In the genomic region with DNA sequence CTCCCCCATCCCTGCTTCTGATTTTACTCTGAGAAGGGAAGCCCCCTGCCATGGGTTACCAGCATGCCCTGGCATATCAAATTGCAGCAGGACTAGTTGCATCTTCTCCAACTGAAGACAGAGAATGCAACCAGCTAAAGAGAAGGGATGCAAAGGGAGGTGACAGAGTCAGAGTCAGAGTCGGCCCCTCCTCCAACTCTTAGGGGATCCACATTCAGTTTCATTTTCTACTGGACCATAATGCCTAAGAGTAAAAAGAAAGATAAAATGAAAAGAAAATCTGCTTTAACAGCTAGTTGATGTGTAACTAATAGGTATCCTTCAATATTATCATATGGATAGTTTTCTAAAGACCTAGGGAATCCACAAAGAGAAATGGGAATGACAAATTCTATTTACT, we compare ENCODE assay signal across 22 mouse cellular contexts.
DNase-seq lines count a peak whose midpoint lies in the region; ATAC-seq and TF ChIP-seq lines count a peak whose summit lies in the region.
"Had no signal": no experiment of that assay in that cellular context is flagged by ENCODE, and none has a peak within 500 bp of the region (broad histone marks: within the 10 kb centered on the region; RNA-seq: fewer than 3 reads in every experiment).

No protein-coding gene starts in this region.

- TF ChIP-seq RAD21 in CH12.LX (IDR thresholded peaks at IDR 0.05; ENCODE audit: low read depth, low read length) = no peak

- no peaks in the 10 kb centered on the region for H3K27me3 ChIP-seq in CH12.LX (replicated peaks)
- no peaks in the 10 kb centered on the region for H3K27me3 ChIP-seq in lung, postnatal 0 days (replicated peaks; ENCODE audit: insufficient read depth, low read length)
- H3K27me3 ChIP-seq: hindbrain, embryonic 13.5 days had no signal

- peaks cover 29% of the 10 kb centered on the region for H3K79me2 ChIP-seq in CH12.LX (replicated peaks; ENCODE audit: control insufficient read depth, extremely low read depth, insufficient read depth, poor library complexity, severe bottlenecking)

- H3K27ac ChIP-seq in CH12.LX (ENCODE audit: insufficient read depth, low read depth) = peak overlapping the region; percentile 48; the same call in 1 of the 2 replicates
- H3K27ac ChIP-seq in lung, postnatal 0 days (ENCODE audit: low read length) = no peak overlapping the region
- H3K27ac ChIP-seq: embryonic facial prominence, embryonic 10.5 days; gastrocnemius, adult 2 months; heart, embryonic 10.5 days; hindbrain, embryonic 13.5 days; hindbrain, postnatal 0 days had no signal

- peaks cover 20 to 74% of the 10 kb centered on the region in 2 experiments for H3K4me1 ChIP-seq in CH12.LX (ENCODE audit: control insufficient read depth in 1 of 2, insufficient read depth in 2 of 2)
- no peaks in the 10 kb centered on the region for H3K4me1 ChIP-seq in lung, postnatal 0 days (ENCODE audit: insufficient read depth, low read depth, low read length)

- dilution Hi-C loops in CH12.LX (cut with MboI; ENCODE audit: extremely low pct_ligation_motif_present, extremely low pct_unique_long_range_greater_than_20kb, low sequenced_read_pairs) = no loop called here

- H3K9ac ChIP-seq in CH12.LX (ENCODE audit: insufficient read depth, low read depth) = peak overlapping the region; percentile 60
- H3K9ac ChIP-seq in lung, postnatal 0 days (replicated peaks; ENCODE audit: low read depth) = no peak overlapping the region
- H3K9ac ChIP-seq: hindbrain, embryonic 13.5 days had no signal

- DNase-seq in CD4-positive helper T cell, adult 2 months (ENCODE audit: low read depth, low spot score) = peak; percentile 16
- peak; percentile 52 for DNase-seq in CH12.LX (ENCODE audit: extremely low read depth)
- no peak for DNase-seq in cerebellum, adult 8-10 months
- no peak for DNase-seq in adrenal gland, adult 2 months
- no peak for DNase-seq in lung, postnatal 0 days (ENCODE audit: low spot score)
- DNase-seq in kidney, adult 9 months = no peak
- DNase-seq: adrenal gland, postnatal 36 days; cerebellum, adult 2 months; cerebellum, postnatal 36 days; gastrocnemius, adult 2 months; gastrocnemius, postnatal 36 days; heart, adult 18-20 months; heart, postnatal 10 days; heart, postnatal 4 days had no signal

- peak; percentile 72 for TF ChIP-seq EP300 in CH12.LX (IDR thresholded peaks at IDR 0.05; ENCODE audit: low read length)
- TF ChIP-seq EP300 in lung, postnatal 0 days (IDR thresholded peaks at IDR 0.05) = no peak

- 84% methylated on average over 1 of the region's 1 CpGs for WGBS in lung, postnatal 0 days

- in situ Hi-C loops in CH12.LX (cut with MboI; ENCODE audit: low pct_ligation_motif_present, low pct_unique_long_range_greater_than_20kb, low sequenced_read_pairs) = no loop called here

- no peaks in the 10 kb centered on the region for H3K9me3 ChIP-seq in CH12.LX (replicated peaks; ENCODE audit: low read length)
- H3K9me3 ChIP-seq in lung, postnatal 0 days (ENCODE audit: low read length) = no peaks in the 10 kb centered on the region
- H3K9me3 ChIP-seq: embryonic facial prominence, embryonic 10.5 days; heart, embryonic 10.5 days; hindbrain, embryonic 13.5 days had no signal

- peak overlapping the region; percentile 75; the same call in 1 of the 2 replicates for H3K4me2 ChIP-seq in CH12.LX (ENCODE audit: insufficient read depth, low read depth, poor library complexity, severe bottlenecking)
- H3K4me2 ChIP-seq in lung, postnatal 0 days (replicated peaks; ENCODE audit: low read depth, low read length) = no peak overlapping the region
- H3K4me2 ChIP-seq: hindbrain, embryonic 13.5 days had no signal

- H3K4me3 ChIP-seq in CH12.LX (replicated peaks in 1 of 3; ENCODE audit: low read depth in 2 of 3, low read length in 2 of 3, poor library complexity in 1 of 3) = no peak overlapping the region
- H3K4me3 ChIP-seq in lung, postnatal 0 days (ENCODE audit: low read depth, low read length) = no peak overlapping the region
- H3K4me3 ChIP-seq: embryonic facial prominence, embryonic 10.5 days; gastrocnemius, adult 2 months; heart, embryonic 10.5 days; hindbrain, embryonic 13.5 days had no signal

- peaks cover 0 to 14% of the 10 kb centered on the region in 2 experiments for H3K36me3 ChIP-seq in CH12.LX (replicated peaks in 1 of 2; ENCODE audit: control insufficient read depth in 1 of 2, insufficient read depth in 1 of 2, low read length in 1 of 2)
- H3K36me3 ChIP-seq in lung, postnatal 0 days (ENCODE audit: insufficient read depth, low read length) = no peaks in the 10 kb centered on the region
- H3K36me3 ChIP-seq: embryonic facial prominence, embryonic 10.5 days; heart, embryonic 10.5 days; hindbrain, embryonic 13.5 days had no signal

- no peak for TF ChIP-seq POLR2A in CH12.LX (IDR thresholded peaks at IDR 0.05; ENCODE audit: low read depth, low read length)

- peak; percentile 83 to 88 for ATAC-seq in hematopoietic stem cell, adult 5-6 weeks (replicated peaks in 1 of 2; ENCODE audit: insufficient read depth in 1 of 2, low FRiP score in 2 of 2, low TSS enrichment in 1 of 2, low read depth in 1 of 2, poor library complexity in 2 of 2, severe bottlenecking in 2 of 2)
- peak; percentile 74 for ATAC-seq in neutrophil, adult 5-6 weeks (ENCODE audit: extremely low read depth, insufficient number of reproducible peaks, low FRiP score, poor library complexity, severe bottlenecking)
- ATAC-seq in lung, postnatal 0 days = no peak
- ATAC-seq: forebrain, embryonic 14.5 days; hindbrain, postnatal 0 days; intestine, embryonic 16.5 days had no signal

- no peak for TF ChIP-seq CTCF in CH12.LX (conservative IDR thresholded peaks at IDR 0.05 in 1 of 2, IDR thresholded peaks at IDR 0.05 in 1 of 2; ENCODE audit: low read depth in 2 of 2, low read length in 2 of 2)
- TF ChIP-seq CTCF in lung, postnatal 0 days (IDR thresholded peaks at IDR 0.05) = no peak

TF ChIP-seq in CH12.LX, 34 proteins besides CTCF, POLR2A, EP300 and RAD21:
- TF ChIP-seq JUND (conservative IDR thresholded peaks at IDR 0.05; ENCODE audit: low read depth, low read length) (0 out of 2 replicates have a peak, but pooled peaks have one; percentile 16), SIN3A (IDR thresholded peaks at IDR 0.05; ENCODE audit: low read length) (0 out of 2 replicates have a peak, but pooled peaks have one; percentile 62), MXI1 (IDR thresholded peaks at IDR 0.05; ENCODE audit: low read depth, low read length) (peak; percentile 52; the same call in 1 of the 2 replicates), BHLHE40 (IDR thresholded peaks at IDR 0.05; ENCODE audit: low read depth, low read length) (0 out of 2 replicates have a peak, but pooled peaks have one; percentile 32), MEF2A (IDR thresholded peaks at IDR 0.05; ENCODE audit: borderline replicate concordance, low read depth, low read length) (peak; percentile 11; the same call in 1 of the 2 replicates), ZMIZ1 (IDR thresholded peaks at IDR 0.05; ENCODE audit: low read depth, low read length) (no peak), TBP (conservative IDR thresholded peaks at IDR 0.05; ENCODE audit: low read depth, low read length) (0 out of 2 replicates have a peak, but pooled peaks have one; percentile 32), IRF4 (IDR thresholded peaks at IDR 0.05; ENCODE audit: low read depth, low read length) (peak; percentile 84), CHD1 (IDR thresholded peaks at IDR 0.05; ENCODE audit: low read depth, low read length) (no peak; the same call in none of the 2 replicates), NELFE (IDR thresholded peaks at IDR 0.05; ENCODE audit: low read depth, low read length) (peak; percentile 27; the same call in 1 of the 2 replicates), CHD2 (IDR thresholded peaks at IDR 0.05; ENCODE audit: low read length) (peak; percentile 89), RCOR1 (conservative IDR thresholded peaks at IDR 0.05; ENCODE audit: low read depth, low read length) (0 out of 2 replicates have a peak, but pooled peaks have one; percentile 36), KAT2A (IDR thresholded peaks at IDR 0.05; ENCODE audit: insufficient replicate concordance, low read length) (no peak), ETS1 (conservative IDR thresholded peaks at IDR 0.05; ENCODE audit: low read depth, low read length) (peak; percentile 38; the same call in 1 of the 2 replicates)

Comparison
In these comparisons a context has a peak if more than half of its experiments do, and no peak if none do; other contexts are left out.
1. DNase-seq: peak in CD4-positive helper T cell, adult 2 months (single experiment) and CH12.LX (single experiment); none in cerebellum, adult 8-10 months (single experiment), adrenal gland, adult 2 months (single experiment), lung, postnatal 0 days (single experiment) and kidney, adult 9 months (single experiment).